Mouse (Mus musculus): ENCODE results near the gene Ankrd42.

Gene Ankrd42

DNA sequence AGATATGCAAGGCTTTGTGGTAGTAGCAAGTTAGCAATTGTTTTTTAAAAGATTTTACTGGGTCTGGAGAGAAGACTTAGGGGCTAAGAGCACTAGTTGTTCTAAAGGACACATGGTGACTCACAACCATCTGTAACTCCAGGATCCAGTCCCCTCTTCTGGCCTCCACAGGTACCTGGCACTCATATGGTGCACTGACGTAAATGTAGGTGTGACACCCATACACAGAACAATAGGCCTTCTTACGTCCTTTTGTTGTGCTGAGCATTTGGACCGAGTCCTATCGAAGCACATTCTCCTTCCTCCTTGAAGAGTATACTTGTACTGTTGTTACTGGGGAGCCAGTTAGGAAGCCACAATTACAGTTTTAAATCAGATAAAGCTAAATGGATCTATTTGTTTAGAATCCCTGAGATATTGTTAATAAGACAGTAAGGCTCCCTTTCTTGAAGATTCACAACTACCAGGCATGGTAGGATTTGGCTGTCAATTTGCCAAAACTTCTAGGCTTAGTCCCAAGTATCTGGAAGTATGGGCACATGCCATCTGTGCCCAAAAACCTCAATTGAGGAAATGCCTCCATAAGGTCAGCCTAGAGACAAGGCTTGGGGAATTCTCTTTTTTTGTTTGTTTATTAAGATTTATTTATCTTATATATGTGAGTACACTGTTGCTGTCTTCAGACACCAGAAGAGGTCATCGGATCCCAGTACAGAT is 56.3 kb downstream of the Ankrd42 start:
- intact Hi-C loops (cut with DNase I) = no loop called here

DNA sequence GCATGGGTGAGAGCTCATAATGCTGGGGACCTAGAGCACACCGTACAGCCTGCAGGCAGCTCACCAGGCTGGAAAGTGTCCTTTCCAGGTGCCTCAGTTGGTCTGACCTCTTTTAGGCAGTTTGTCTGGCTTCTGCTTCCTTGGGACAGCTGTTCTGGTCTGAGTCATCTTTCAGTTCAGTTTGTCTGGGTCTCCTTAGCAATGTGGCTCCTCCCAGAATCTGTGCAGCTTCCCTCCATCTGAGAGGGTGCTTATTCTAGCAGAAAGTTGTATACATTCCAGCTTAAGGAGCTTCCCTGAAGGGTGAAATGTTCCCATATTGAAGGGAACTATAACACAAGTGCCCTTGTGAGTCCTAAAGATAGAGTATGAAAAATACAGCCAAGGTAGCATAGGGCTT is 70.2 kb downstream of the Ankrd42 start:
- intact Hi-C loops (cut with DNase I) = loop anchor here (10.0 kb wide), 1 partner anchor 98 kb away; the partner anchor contains the start of gene Pcf11

DNA sequence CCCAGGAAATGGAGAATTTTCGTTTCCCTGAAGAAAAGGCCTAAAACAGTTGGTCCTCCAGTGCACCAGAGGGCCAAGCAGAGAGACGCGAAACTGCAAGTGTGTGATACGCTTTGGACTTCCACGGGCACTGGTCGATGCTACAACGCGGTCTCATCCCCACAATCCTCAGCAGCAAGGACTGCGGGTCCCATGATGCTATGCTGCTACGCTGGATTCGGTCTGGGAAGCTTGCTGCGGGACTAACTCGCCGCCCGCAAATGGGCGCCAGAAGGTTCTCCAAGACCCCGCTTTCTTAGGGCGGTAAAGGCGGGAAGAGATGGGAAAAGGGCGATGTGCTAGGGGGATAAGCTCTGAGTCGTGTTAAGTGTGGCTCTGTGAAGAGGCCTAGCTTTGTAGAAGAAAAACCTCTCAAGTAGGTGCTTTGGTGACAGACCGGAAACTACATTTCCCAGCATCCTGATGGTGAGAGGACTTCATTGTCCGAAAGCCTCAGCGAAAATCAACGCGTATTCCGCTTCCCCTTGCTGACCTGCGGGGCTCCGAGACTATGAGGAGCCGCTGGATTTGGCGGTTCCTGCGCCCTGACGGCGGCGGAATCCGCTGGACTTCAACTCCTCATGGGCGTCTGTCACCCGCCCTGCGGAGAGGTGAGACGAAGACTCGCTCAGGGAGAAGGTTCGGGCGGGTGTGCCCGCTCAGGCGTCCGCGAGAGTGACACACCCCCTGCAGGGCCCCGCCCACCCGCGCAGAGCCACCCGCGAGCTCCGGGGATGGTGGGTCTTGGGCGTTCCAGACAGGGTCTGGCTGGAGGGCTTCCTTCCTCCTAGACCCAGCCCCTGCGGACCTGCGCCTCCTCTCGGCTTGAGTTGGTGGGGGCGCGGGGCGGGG is 75.7 kb downstream of the Ankrd42 start, which contains the start of gene Ccdc90b:
Ccdc90b (plus strand) TSS at position 164 of the 891 bp plus-strand sequence.
- intact Hi-C loops (cut with DNase I) = loop anchor here (10.0 kb wide), 1 partner anchor 104 kb away; the partner anchor contains the start of gene Pcf11

GRCm38 (mm10) chr7:92558744-92559143 is 78.2 kb downstream of the Ankrd42 start:
- intact Hi-C loops (cut with DNase I) = no loop called here

DNA sequence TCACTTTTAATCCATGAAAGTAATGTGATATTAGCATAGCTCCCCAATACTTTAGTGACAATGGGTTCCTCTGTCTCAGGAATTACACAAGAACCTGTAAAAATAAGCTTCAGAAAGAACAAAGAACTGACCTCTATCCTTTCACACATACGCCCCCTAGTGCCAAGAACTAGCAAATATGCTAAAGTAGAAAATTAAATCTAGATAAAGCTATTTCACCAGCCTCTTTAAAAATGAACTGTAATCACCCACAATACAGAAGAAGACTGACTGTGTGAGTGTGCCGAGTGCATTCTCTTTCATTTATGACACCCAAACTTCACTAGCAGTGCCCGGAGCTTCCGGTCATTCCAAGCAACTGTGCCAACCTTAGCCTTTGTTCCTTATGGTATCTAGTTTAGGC is 86.0 kb downstream of the Ankrd42 start:
- intact Hi-C loops (cut with DNase I) = loop anchor here (5.0 kb wide), 1 partner anchor 449 kb away; no protein-coding TSS in a partner anchor

- intact Hi-C loops (cut with DNase I) = loop anchor here (5.0 kb wide), 1 partner anchor 448 kb away; no protein-coding TSS in a partner anchor
Measured at GRCm38 (mm10) chr7:92550248-92550989, 86.5 kb downstream of the Ankrd42 start.

- intact Hi-C loops (cut with DNase I) = no loop called here
Measured at GRCm38 (mm10) chr7:92546763-92547162, 90.2 kb downstream of the Ankrd42 start.

GRCm38 (mm10) chr7:92532351-92533036 is 104.4 kb downstream of the Ankrd42 start:
- intact Hi-C loops (cut with DNase I) = no loop called here

All from adrenal gland (tissue).